Mouse (Mus musculus): Measurements from ENCODE around the gene Fignl1.

Fignl1 gene

GRCm38 (mm10) chr11:11808035-11808819, 535 bp downstream of the Fignl1 start:
- DNase-seq: no peak

GRCm38 (mm10) chr11:11805951-11806350, 2.8 kb downstream of the Fignl1 start:
- DNase-seq: no peak

GRCm38 (mm10) chr11:11804421-11804820, 4.3 kb downstream of the Fignl1 start:
- DNase-seq: no peak

GRCm38 (mm10) chr11:11801067-11801466, 7.7 kb downstream of the Fignl1 start:
- no peak for DNase-seq

GRCm38 (mm10) chr11:11800304-11800703, 8.5 kb downstream of the Fignl1 start:
- no peak for DNase-seq

- DNase-seq: no peak
Observed at GRCm38 (mm10) chr11:11798690-11799089, 10.1 kb downstream of the Fignl1 start.

- DNase-seq: no peak
Observed at GRCm38 (mm10) chr11:11794626-11795025, 14.1 kb downstream of the Fignl1 start.

- DNase-seq: peak; percentile 83
Observed at GRCm38 (mm10) chr11:11788521-11788974, 20.2 kb downstream of the Fignl1 start.

- DNase-seq: no peak
Observed at GRCm38 (mm10) chr11:11785457-11785856, 23.3 kb downstream of the Fignl1 start.

- DNase-seq: no peak
Observed at GRCm38 (mm10) chr11:11781728-11782127, 27.0 kb downstream of the Fignl1 start.

- no peak for DNase-seq
Observed at GRCm38 (mm10) chr11:11778345-11778744, 30.4 kb downstream of the Fignl1 start.

- no peak for DNase-seq
Observed at GRCm38 (mm10) chr11:11777796-11778195, 31.0 kb downstream of the Fignl1 start.

GRCm38 (mm10) chr11:11777246-11777645, 31.5 kb downstream of the Fignl1 start:
- DNase-seq: no peak

GRCm38 (mm10) chr11:11776822-11777174, 32.0 kb downstream of the Fignl1 start:
- DNase-seq: no peak

GRCm38 (mm10) chr11:11776071-11776821, 32.5 kb downstream of the Fignl1 start:
- DNase-seq: no peak

GRCm38 (mm10) chr11:11774893-11775292, 33.9 kb downstream of the Fignl1 start:
- DNase-seq: no peak

- DNase-seq: no peak
Observed at GRCm38 (mm10) chr11:11774384-11774783, 34.4 kb downstream of the Fignl1 start.

GRCm38 (mm10) chr11:11772196-11772595, 36.6 kb downstream of the Fignl1 start:
- DNase-seq: no peak

GRCm38 (mm10) chr11:11770691-11771090, 38.1 kb downstream of the Fignl1 start:
- DNase-seq: no peak

GRCm38 (mm10) chr11:11769281-11769680, 39.5 kb downstream of the Fignl1 start:
- no peak for DNase-seq

- DNase-seq: no peak
Observed at GRCm38 (mm10) chr11:11768057-11768456, 40.7 kb downstream of the Fignl1 start.

GRCm38 (mm10) chr11:11766736-11767135, 42.0 kb downstream of the Fignl1 start:
- DNase-seq: no peak

GRCm38 (mm10) chr11:11766105-11766504, 42.7 kb downstream of the Fignl1 start:
- DNase-seq: no peak

GRCm38 (mm10) chr11:11765414-11765813, 43.3 kb downstream of the Fignl1 start:
- no peak for DNase-seq
